Mouse (Mus musculus) frontal cortex, postnatal 14 days (tissue): ENCODE results near the gene Pex5.
"Not testable (repeated sequence)": the region's sequence is repeated elsewhere in the genome, so short reads cannot be mapped to it uniquely, and the experiment has no call there.

Experiments used
- DNase-seq, 2 experiments: peaks; one replicate each; pipeline ENCODE4 v3.0.0; 2022; ENCODE audit warnings: low spot score in 2 of 2

Pex5 gene

DNA sequence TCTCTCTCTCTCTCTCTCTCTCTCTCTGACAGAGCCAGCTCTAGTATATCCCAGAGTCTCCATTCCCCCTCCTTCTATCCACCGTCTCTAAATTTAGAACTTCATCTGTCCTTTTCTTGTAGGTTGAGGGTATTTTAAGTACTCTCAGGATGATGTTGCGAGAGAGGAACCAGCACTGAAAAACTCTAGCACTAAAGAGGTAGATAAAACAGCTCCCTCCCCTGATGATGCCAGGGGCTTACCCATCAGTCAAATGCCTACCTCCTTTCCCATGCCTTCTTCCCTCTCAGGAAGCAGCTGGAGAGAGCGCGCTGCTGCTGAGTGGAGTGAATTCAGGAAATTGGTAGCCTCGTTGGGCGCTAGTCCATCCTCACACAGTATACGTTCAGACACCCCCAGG lies 12.4 kb upstream of the Pex5 start:
- no peak for DNase-seq

DNA sequence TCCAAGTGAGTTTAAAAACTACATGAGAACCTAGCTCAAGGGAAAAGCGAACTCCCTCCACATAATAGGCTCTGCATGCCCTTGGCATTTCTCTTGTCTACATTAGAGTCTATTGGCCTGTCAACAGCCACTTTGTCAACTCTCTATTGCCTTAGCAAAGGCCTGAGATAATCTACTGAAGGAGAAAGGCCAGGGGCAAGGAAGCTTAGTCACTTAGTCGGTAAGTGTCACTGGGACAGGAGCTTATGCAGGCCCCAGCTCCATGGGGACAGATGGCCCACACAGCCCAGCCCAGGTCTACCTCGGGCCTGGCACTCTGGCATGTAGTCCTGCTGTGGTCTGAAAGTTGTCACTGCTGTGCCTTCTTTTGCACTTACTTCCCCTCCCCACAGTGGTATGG lies 11.7 kb upstream of the Pex5 start:
- no peak for DNase-seq

GRCm38 (mm10) chr6:124425523-124425922 lies 10.7 kb upstream of the Pex5 start:
- DNase-seq: no peak

- DNase-seq: not testable (repeated sequence)
Observed at GRCm38 (mm10) chr6:124425042-124425441, 10.2 kb upstream of the Pex5 start.

- DNase-seq: no peak
Observed at GRCm38 (mm10) chr6:124424068-124424498, 9.2 kb upstream of the Pex5 start.

GRCm38 (mm10) chr6:124418686-124419085 lies 3.8 kb upstream of the Pex5 start:
- DNase-seq: no peak

- DNase-seq: peak; percentile 80 to 82
Observed at GRCm38 (mm10) chr6:124415347-124416088, 651 bp upstream of the Pex5 start.

DNA sequence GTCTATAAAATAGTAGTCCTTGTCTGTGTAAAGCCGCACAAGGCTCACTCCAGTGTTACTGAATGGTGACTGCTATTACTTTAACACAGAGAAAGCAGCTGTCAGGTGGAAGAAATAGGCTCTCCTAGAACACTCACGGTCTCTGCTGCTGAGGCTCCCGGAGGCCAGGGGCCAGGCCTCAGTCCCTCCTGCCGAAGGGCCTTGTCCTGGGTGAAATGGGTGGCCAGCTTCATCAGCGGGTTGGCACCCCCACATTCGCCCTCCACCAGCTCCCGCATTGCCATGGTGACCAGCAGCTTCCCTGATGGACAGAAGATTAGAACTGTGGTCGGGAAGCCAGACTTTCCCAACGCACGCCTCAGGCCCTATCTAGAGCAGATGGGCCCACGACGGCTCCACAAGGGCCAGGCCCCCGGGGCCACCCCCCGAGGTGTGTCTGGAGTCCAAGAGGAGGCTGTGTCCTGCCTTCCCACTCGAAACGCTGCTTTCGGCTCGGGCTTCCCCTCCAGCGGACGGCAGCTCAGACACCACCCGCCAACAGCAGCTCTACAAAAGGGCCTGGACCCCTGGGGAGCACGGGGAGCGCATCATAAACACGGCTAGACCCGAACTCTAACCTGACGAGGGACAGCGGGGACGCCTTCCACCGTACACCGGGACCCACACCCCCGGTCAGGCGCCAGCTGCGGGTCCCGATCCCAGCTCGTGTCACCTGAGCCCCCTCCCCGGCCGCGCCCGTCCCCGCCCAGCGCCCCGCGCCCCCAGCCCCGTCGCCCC lies 529 bp downstream of the Pex5 start:
- peak in 1 of 2 experiments; percentile 44 for DNase-seq

- no peak for DNase-seq
Observed at GRCm38 (mm10) chr6:124413770-124414149, 1.1 kb downstream of the Pex5 start.

DNA sequence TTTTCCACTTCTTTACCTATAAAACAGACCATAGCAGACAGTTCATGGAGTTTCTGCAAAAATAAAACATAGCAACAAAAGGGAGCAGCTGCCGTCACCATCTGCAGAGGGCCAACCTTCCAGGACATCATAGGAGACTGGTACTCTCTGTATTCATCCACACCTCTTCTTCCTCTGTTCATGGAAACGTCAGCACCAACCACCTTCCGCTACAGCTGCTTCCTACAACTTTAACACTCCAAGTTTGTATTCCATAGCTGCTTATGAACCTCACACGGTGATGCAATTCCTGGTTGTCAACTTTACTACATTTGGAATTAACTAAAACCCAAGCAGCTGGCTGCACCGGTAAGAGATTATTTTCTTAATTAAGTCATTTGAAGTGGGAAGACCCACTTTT lies 6.5 kb downstream of the Pex5 start:
- no peak for DNase-seq

DNA sequence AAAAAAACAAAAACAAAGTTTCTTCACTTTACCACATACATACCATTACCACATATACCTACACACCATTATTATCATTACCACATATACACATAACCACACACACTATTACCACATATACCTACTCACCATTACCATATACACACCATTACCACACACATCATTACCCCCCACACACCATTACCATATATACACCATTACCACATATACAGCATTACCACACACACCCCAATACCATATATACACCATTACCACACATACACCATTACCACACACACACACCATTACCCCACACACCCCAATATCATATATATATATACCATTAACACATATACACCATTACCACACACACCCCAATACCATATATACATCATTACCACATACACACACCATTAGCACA lies 7.7 kb downstream of the Pex5 start:
- no peak for DNase-seq

DNA sequence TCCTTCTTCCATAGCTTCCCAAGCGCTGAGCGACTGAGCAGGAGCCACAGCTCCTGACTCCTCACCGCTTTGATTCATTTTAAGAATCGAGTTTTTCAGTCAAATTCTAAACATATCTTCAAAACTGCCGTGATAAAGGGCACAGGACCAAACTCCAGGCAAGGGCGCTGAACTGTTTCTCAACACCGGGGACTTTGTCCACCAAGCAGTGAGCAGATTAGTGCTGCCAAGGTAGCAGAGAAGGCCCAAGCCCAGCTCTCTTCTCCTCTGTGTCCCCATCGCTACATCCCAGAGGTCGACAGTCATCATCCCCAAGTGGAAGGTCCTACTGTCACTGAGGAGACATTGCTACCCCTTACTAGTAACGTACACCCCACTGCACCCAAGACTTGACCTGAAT lies 8.5 kb downstream of the Pex5 start:
- peak in 1 of 2 experiments; percentile 2 for DNase-seq

DNA sequence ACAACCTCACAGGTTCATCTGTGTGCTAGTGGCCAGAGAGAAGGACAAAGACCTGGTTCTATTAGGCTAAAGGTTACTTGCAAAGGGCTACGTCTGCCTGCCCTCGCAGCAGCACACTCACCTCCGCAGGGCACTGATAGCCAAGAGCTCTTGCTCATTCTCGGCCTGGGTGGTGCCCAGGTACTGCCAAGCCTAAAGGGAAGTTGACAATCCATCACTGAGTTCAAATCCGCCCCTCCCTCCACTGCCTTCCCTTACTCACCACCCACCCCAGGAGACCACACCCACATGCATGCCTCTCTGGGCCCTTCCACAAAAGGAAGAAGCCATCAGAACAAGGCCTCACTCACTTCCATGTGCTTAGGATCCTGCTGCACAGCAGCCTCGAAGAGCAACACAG lies 15.1 kb downstream of the Pex5 start:
- no peak for DNase-seq

DNA sequence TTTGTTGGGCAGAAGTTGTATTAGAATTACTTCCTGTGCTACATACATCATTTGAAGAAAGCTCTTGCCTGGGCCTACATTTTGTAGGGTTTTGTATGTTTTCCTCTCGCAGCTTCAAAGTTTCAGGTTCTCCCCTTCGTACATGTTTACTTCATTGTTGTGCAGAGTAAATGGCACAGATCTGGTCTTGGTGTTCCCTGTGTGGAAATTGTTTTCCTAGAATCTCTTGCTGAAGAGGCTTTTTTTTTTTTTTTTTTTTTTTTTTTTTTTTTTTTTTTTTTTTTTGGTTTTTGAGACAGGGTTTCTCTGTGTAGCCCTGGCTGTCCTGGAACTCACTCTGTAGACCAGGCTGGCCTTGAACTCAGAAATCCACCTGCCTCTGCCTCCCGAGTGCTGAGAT lies 19.9 kb downstream of the Pex5 start:
- DNase-seq: not testable (repeated sequence)

DNA sequence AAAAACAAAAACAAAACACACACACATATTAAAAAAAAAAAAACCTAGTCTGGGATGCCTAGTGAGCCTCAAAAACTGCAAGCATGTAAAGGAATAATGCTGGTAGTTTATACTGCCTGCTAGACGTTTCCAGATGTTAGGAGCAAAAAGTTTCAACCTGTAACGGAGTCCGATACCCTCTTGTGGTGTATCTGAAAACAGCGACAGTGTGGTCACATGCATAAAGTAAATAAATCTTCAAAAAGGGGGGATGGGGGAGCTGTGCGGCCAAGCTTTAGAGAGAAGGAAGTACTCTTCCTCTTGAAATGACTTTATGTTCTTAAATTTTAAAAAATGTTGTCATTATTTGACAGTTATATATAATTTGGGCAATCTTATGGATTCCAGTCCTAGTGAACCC lies 34.7 kb downstream of the Pex5 start:
- DNase-seq: no peak

DNA sequence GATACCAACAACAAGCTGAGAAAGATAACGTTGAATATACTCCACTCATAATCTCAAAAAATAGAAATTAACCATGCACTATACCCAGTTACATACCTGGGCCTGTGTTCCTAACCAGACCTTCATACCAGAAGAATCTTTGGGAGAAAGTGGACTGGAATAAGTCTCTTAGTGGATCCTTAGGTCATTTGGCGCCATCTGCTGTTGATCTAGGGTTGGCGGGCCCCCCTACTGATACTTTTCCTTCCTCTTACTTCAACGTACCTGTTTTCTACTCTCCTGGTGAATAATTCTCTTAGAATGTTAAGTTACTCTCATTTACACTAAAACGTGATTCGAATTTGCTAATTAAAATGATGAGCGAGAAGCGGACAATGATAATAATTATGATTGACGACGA lies 35.5 kb downstream of the Pex5 start:
- peak in 1 of 2 experiments; percentile 68 for DNase-seq

DNA sequence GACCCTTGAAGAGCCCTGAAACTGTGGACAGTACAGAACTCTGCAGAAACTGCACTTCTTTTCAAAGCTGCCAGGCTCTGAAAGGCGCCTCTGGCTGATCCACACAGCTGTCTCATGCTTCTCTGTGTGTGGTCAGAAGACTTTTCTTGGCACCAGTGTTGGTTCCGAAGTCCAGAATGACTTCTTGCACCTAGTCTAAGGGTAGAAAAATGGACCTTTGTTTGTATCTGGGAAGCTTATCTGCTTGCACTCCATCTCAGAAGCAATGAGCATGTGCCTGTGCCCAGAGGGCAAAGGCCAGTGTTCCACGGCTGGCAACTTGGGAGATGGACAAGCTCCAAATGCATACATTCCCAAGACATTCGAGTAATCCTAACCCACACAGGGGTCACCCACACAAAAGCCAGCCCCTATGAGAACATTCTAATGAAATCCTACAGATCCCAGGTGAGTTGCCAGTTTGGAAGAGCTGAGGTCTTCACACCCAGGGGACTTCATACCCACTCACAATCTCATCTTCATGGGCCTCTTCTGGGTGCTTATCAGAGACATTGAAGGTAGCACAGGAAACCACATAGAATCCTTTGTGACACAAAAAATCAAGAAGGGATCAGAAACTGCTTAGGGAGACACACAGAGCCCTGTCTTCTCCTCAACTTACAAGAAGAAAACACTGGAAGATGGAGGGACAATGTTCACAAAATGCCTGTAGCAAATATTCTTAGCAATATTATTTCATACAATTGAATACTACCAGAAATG lies 37.2 kb downstream of the Pex5 start:
- DNase-seq: no peak

- no peak for DNase-seq
Observed at GRCm38 (mm10) chr6:124376311-124376710, 38.6 kb downstream of the Pex5 start.

DNA sequence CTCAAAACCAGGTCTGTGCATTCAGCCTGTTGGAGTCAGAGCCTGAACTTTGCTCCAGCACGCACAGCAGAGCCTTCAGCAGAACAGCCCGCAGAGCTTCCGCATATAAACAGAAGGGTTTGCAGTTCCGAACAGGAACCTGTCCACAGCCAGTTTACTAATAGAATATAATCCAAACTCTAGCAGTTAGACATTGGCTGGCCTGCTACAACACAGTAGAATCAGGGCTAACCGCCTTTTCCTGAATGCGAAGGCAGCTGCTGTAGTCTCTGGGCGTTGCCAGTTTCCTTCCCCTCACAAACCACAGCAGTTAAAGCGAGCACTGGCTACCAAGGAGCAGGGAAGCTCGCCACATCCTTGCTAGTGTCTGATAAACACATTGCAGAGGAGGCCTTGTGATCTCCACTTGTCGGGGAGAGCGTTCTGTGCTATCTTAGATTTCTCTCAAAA lies 39.4 kb downstream of the Pex5 start:
- DNase-seq: no peak

DNA sequence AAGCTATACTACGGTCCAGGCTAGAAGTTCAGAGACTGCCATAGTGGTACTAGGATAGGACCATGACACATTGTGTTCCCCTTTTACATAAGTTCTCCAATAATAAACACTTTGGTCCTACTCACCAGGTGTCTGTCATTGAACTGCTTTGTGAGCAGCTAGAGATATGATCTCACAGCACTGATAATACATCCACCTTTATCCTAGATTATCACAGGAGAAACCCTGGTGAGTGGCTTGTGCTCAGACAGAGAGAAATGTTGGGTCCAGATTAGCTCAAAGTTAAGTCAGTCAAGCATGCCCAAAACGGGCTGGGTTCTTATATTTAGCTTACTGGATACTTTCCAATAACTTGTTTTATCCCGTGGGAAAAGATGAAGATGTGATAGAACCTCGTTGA lies 40.2 kb downstream of the Pex5 start:
- DNase-seq: no peak

- no peak for DNase-seq
Observed at GRCm38 (mm10) chr6:124373584-124374206, 41.2 kb downstream of the Pex5 start.

DNA sequence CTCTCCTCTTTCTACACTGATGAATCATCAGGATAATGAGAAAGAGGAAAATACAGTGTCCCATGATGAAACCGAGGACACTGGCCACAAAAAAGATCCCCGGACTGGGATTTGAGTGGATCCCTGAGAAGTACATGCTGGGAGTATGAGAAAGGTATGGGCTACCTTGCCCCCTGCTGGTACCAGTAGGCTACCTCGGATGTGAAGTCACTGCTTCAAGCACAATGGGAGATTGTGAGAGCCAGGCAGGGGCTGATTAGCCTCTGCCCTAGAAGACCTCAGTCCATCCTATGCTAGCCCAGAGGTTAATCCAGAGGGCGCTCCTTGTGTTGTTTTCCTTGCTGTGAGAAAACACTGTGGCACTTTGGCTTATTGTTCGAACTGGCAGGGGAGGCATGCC lies 50.5 kb downstream of the Pex5 start:
- no peak for DNase-seq
